Mouse (Mus musculus): ENCODE data around the gene Pcp2.
"Not testable (repeated sequence)": the region's sequence is repeated elsewhere in the genome, so short reads cannot be mapped to it uniquely, and the experiment has no call there.

The Pcp2 gene

GRCm38 (mm10) chr8:3609816-3610150 lies 15.6 kb downstream of the Pcp2 start:
- no peak for DNase-seq

- no peak for DNase-seq
Observed at GRCm38 (mm10) chr8:3609046-3609815, 16.1 kb downstream of the Pcp2 start.

GRCm38 (mm10) chr8:3607822-3608221 lies 17.5 kb downstream of the Pcp2 start:
- DNase-seq = no peak

GRCm38 (mm10) chr8:3606593-3606992 lies 18.8 kb downstream of the Pcp2 start:
- no peak for DNase-seq

GRCm38 (mm10) chr8:3603439-3603838 lies 21.9 kb downstream of the Pcp2 start:
- no peak for DNase-seq

GRCm38 (mm10) chr8:3600401-3600800 lies 24.9 kb downstream of the Pcp2 start:
- no peak for DNase-seq

GRCm38 (mm10) chr8:3599219-3599618 lies 26.1 kb downstream of the Pcp2 start:
- DNase-seq = no peak

GRCm38 (mm10) chr8:3598054-3598453 lies 27.3 kb downstream of the Pcp2 start:
- DNase-seq = no peak

- no peak for DNase-seq
Observed at GRCm38 (mm10) chr8:3594466-3594865, 30.9 kb downstream of the Pcp2 start.

- DNase-seq = peak; percentile 65 to 69
Observed at GRCm38 (mm10) chr8:3593470-3593869, 31.9 kb downstream of the Pcp2 start.

- DNase-seq = peak; percentile 36 to 52
Observed at GRCm38 (mm10) chr8:3588258-3588633, 37.1 kb downstream of the Pcp2 start.

GRCm38 (mm10) chr8:3587391-3588257 lies 37.7 kb downstream of the Pcp2 start:
- peak; percentile 81 to 83 for DNase-seq

GRCm38 (mm10) chr8:3586993-3587390 lies 38.4 kb downstream of the Pcp2 start, which contains the start of gene Camsap3:
TSS of gene Camsap3 (plus strand) at chr8:3587293.
- DNase-seq = no peak

- no peak for DNase-seq
Observed at GRCm38 (mm10) chr8:3586452-3586851, 38.9 kb downstream of the Pcp2 start.

- DNase-seq = not testable (repeated sequence)
Observed at GRCm38 (mm10) chr8:3581961-3582360, 43.4 kb downstream of the Pcp2 start.

GRCm38 (mm10) chr8:3579390-3580364 lies 45.7 kb downstream of the Pcp2 start:
- DNase-seq = no peak

- no peak for DNase-seq
Observed at GRCm38 (mm10) chr8:3576211-3576960, 49.0 kb downstream of the Pcp2 start.

- no peak for DNase-seq
Observed at GRCm38 (mm10) chr8:3574546-3574945, 50.8 kb downstream of the Pcp2 start.

Data from cerebellum, postnatal 14 days (tissue).